Mouse (Mus musculus) cerebellum, adult 2 months (tissue): ENCODE measurements around the gene Tmem131.

ENCODE experiments used
- CTCF ChIP-seq: fragments of 200-500 bp; IDR thresholded peaks from 2 replicates; pipeline ENCODE4 v1.5.1; 2011; ENCODE audit warnings: low read depth, mild to moderate bottlenecking, control low read depth, low read length, moderate library complexity, borderline replicate concordance; ENCODE audit not compliant: insufficient read depth
- POLR2A ChIP-seq: fragments of 200-500 bp; IDR thresholded peaks from 2 replicates; pipeline ENCODE4 v1.6.1; 2011; ENCODE audit warnings: low read length, control low read depth, borderline replicate concordance; ENCODE audit not compliant: insufficient read depth

GRCm38 (mm10) chr1:36893146-36893545, 50.3 kb downstream of the Tmem131 start:
- TF ChIP-seq CTCF: no peak
- no peak for TF ChIP-seq POLR2A
